Mouse (Mus musculus) heart, adult 11 months (tissue): Measurements from ENCODE around the gene Sept11.
A peak's percentile ranks its signal among the peaks of the same experiment; 100 is the strongest.

Experiments
- DNase-seq: peaks from one replicate; pipeline ENCODE4 v3.0.0; 2022

Sept11 gene

GRCm38 (mm10) chr5:93097204-93097906 lies 4.1 kb downstream of the Sept11 start:
- DNase-seq, result peak; percentile 85

- DNase-seq, result peak; percentile 89
These were observed 5.0 kb downstream of the Sept11 start for GRCm38 (mm10) chr5:93098219-93098618.

GRCm38 (mm10) chr5:93098811-93099210 lies 5.6 kb downstream of the Sept11 start:
- DNase-seq, result peak; percentile 89

DNA sequence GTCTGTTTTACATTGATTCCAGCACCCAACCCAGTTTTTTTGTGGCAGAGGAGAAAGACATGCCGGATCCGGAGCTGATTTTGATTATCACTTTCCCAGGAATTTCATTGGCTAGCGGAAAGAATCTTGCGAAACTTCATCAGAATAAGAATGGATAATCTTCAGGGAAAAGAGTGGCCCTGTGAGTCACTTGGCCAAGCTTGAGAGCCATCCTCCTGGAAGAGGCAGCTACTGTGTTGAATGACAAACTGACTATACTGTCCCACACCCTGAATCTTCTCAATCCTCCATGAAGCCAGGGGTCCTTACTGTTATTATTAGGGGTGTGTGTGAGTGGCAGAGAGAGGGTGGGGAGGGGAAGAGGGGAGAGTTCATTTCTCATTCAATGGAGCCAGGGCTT lies 7.7 kb downstream of the Sept11 start:
- DNase-seq, result peak; percentile 94

- peak; percentile 98 for DNase-seq
These were observed 8.1 kb downstream of the Sept11 start for GRCm38 (mm10) chr5:93101371-93101791.

DNA sequence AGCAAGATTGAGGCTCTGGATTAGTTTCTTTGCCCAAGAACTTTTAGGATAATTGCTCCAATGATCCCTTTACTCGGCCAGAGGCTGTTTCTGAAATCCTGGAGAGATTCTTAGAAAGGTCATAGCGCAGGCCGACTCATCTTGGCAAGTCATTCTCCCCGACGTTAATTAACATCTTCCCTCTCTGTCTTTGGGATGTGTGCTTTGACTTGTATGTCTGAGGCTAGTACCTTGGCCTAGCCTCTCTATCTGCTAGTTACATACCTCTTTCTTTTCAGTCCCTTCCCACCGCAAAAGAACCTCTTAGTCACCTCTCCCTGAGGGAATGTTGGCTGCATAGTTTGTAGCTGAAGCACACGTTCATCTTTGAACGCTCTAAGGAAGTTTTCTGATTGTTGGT lies 10.4 kb downstream of the Sept11 start:
- peak; percentile 79 for DNase-seq

DNA sequence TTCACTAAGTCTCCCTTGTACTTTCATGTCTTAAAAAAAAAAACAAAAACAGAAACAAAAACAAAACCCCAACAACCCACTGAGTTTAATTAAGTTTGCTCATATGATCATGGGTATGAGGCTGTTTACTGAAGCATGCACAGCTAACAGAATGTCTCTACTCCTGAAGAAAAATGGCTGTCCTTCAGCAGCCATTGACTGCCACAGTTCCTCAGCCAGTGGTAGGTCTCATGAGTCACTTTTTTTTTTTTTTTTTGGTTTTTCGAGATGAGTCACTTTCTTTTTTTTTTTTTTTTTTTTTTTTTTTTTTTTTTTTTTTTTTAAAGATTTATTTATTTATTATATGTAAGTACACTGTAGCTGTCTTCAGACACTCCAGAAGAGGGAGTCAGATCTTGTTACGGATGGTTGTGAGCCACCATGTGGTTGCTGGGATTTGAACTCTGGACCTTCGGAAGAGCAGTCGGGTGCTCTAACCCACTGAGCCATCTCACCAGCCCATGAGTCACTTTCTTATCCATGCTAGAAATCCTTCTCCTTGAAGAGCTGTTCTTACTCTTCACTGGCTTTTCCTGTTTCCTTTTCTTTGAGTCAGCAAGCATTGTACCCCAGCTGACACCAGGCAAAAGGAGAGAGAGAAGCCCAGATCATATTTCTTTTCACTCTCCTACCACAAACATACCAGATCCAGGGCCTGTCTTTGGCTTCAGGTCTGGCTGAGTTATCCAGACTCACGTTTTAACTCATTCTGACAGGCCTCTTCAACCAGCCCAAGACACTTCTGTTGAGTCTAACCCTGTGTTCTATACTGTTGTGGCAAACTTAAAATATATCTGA lies 12.0 kb downstream of the Sept11 start:
- peak; percentile 71 for DNase-seq

DNA sequence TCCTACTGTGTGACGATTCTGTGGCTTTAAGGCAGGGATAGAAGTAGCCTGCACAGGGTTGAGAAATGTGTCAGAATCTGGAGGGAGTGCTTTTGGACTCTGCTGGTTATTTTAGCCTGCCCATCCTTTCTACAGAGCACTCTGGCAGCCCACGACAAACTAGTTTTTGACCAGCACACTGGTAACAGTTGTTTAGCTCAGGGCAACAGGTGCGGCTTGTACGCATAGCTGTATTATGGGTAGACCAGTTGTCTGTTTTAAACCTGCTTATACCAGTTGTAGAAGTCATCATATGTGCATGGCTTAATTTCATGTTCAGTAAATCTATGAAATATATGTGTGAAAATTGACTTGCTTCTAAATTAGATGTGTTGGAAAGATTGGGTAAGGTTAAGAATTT lies 12.8 kb downstream of the Sept11 start:
- peak; percentile 40 for DNase-seq

GRCm38 (mm10) chr5:93108703-93109102 lies 15.5 kb downstream of the Sept11 start:
- DNase-seq, result no peak

GRCm38 (mm10) chr5:93109555-93109954 lies 16.3 kb downstream of the Sept11 start:
- DNase-seq, result no peak

- no peak for DNase-seq
These were observed 19.1 kb downstream of the Sept11 start for GRCm38 (mm10) chr5:93112290-93112689.

GRCm38 (mm10) chr5:93113517-93113916 lies 20.3 kb downstream of the Sept11 start:
- no peak for DNase-seq

- no peak for DNase-seq
These were observed 21.3 kb downstream of the Sept11 start for GRCm38 (mm10) chr5:93114515-93114914.

GRCm38 (mm10) chr5:93115059-93115458 lies 21.8 kb downstream of the Sept11 start:
- no peak for DNase-seq

DNA sequence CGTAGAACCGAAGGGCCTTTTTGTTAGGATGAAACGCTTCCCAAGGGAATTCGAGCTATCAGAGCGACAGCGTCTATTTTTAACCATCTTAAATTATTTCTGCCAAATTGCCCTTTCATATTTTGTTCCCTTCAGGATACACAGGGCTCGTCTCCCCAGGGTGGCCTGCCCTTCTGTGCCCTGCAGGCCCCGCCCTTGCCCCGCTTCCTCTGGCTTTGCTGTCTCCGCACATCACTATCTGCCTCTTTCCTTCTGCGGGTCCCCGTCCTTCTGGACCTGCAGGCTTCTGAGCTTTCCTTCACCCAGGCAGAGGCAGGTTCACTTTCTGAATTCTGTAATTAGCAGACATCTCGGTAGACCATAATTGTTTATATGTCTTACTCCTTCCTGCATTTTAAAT lies 22.6 kb downstream of the Sept11 start:
- DNase-seq, result peak; percentile 94

GRCm38 (mm10) chr5:93117648-93118047 lies 24.4 kb downstream of the Sept11 start:
- DNase-seq, result no peak

DNA sequence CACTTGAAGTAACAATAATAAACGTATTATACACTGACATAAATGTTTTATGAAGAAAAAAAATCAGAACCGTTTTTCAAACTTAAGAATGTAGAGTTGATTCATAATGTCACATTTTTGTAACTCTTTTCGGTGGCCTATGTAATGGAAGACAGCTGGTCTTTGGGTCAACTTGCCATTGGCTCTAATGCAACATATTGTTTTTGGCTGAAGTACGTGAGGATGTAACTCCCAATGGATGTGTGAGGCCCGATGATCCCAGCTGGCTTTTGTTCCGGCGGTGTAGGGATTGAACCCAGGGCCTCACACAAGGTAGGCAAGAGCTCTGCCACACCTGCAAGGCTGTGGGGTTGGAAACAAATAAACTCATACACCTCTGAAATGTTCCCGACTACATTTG lies 28.4 kb downstream of the Sept11 start:
- peak; percentile 88 for DNase-seq

- peak; percentile 91 for DNase-seq
These were observed 31.0 kb downstream of the Sept11 start for GRCm38 (mm10) chr5:93124031-93124826.

- no peak for DNase-seq
These were observed 32.1 kb downstream of the Sept11 start for GRCm38 (mm10) chr5:93125325-93125724.

DNA sequence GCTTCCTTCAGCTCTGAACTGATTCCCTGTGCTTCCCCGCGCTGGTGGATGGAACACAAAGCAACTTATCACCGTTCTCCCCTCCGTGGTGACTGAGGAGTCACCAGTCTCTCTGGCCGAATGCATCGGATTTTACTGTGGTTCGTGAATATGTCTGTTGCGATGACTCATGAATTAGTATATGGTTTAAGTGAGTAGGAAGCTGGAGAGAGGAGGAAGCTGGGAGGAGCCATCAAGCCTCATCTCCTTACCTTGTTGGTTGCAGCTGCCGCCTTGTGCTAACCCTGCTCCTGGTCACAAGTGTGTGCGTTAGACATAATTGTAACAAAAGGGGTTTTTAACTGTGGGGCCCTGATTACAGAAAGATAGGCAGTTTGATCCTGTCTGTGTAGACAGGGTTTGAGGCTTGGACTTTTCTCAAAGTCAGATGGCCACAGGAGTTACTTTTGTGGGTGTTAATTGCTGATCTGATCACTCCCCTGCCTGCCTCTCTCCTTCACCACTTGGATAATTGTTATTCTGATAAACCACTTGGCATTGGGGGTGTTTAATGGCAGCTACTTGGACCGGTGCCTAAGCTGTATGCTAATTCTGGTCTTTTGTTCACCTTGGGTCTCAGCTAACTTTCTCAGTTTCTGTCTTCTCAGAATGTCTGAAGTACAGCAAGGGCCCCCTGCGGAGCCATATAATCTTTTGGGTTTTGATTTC lies 33.1 kb downstream of the Sept11 start:
- DNase-seq, result peak; percentile 87

DNA sequence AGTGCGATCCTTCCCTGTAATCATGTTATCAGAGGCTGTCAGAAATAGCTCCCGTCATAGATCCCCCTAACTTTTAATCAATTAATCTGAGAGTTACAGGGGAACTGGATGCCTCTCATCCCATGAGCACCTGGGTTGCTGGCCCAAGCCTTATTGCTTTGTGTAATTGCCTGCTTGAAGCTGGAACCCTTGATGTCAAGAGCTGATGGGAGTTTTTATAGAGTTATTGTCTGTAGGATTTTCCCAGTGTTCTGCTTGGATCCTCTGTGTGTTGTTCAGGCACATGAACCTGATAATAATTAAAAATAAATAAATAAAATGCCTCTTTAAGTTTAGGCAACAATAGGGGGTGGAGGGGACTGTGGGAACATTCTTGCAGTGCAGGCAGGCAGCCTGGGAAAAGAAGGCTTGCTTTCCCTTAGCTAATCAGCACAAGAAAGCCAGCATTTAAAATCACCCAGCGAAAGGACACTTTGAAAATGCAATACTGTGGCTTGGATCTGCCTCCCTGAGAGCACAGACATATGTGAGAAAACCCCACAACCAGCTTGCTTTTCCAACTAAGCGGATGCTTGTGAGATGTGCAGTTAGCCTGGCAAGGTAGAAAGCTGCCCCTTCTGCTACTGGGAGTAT lies 33.8 kb downstream of the Sept11 start:
- no peak for DNase-seq

- DNase-seq, result peak; percentile 96
These were observed 34.5 kb downstream of the Sept11 start for GRCm38 (mm10) chr5:93127722-93128121.
